Mouse (Mus musculus): ENCODE data around the gene Dnmt3b. TPM values are rescaled to one million over a fixed set of nuclear protein-coding genes. Genes with fewer than 3 reads are reported as not detected.
A peak's percentile ranks its signal among the peaks of the same experiment; 100 is the strongest.
"Not testable (repeated sequence)": the region's sequence is repeated elsewhere in the genome, so short reads cannot be mapped to it uniquely, and the experiment has no call there.

Gene Dnmt3b
- total and polyA plus RNA-seq, 2 experiments from 2014 or later = 1.7 to 5.3 TPM

DNA sequence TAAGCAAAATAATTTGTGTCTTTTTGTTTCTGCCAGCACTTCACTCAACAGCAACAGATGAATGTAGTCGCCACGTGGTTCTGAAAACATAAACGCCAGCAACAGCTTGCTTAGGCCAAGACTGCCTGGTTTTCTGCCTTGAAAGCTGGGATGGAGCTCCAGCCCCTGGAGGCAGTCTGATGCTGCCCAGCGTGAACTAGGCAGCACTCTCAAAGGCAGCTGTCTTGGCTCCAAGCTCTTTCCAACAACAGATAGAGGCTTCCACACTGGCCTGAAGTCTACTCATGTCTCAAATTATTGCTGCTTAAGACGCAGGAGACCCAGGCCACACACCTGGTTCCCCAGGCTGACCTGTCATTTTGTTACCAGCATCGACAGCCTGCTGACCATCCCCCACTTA, 54.1 kb downstream of the Dnmt3b start:
- H3K27me3 ChIP-seq (ENCODE audit: insufficient read depth, low read length) = no peaks in the 10 kb centered on the region
- no peak overlapping the region for H3K4me3 ChIP-seq (ENCODE audit: low read depth, low read length)
- WGBS = 42% methylated on average over 6 of the region's 6 CpGs
- ATAC-seq (ENCODE audit: low FRiP score) (no peak), DNase-seq (ENCODE audit: low spot score) (peak; percentile 52)
- H3K36me3 ChIP-seq (ENCODE audit: insufficient read depth, low read length) = no peaks in the 10 kb centered on the region
- H3K9ac ChIP-seq (replicated peaks; ENCODE audit: low read length, poor library complexity, severe bottlenecking) = no peak overlapping the region
- H3K4me1 ChIP-seq (ENCODE audit: insufficient read depth, low read length) = no peaks in the 10 kb centered on the region
- H3K4me2 ChIP-seq (ENCODE audit: low read depth, low read length, poor library complexity, severe bottlenecking) = no peak overlapping the region
- H3K9me3 ChIP-seq (ENCODE audit: low read length) = no peaks in the 10 kb centered on the region
- H3K27ac ChIP-seq (ENCODE audit: low read depth, low read length) = no peak overlapping the region
- no peak for TF ChIP-seq CTCF (IDR thresholded peaks at IDR 0.05)

GRCm38 (mm10) chr2:153710701-153711330, 61.6 kb downstream of the Dnmt3b start:
- Histone ChIP-seq H3K4me3 (ENCODE audit: low read depth, low read length) (no peak overlapping the region), H3K4me2 (ENCODE audit: low read depth, low read length, poor library complexity, severe bottlenecking) (no peak overlapping the region), H3K36me3 (ENCODE audit: insufficient read depth, low read length) (no peaks in the 10 kb centered on the region), H3K9ac (replicated peaks; ENCODE audit: low read length, poor library complexity, severe bottlenecking) (no peak overlapping the region), H3K27me3 (ENCODE audit: insufficient read depth, low read length) (no peaks in the 10 kb centered on the region), H3K9me3 (ENCODE audit: low read length) (no peaks in the 10 kb centered on the region), H3K4me1 (ENCODE audit: insufficient read depth, low read length) (no peaks in the 10 kb centered on the region), H3K27ac (ENCODE audit: low read depth, low read length) (no peak overlapping the region)
- ATAC-seq (ENCODE audit: low FRiP score) = no peak
- peak; percentile 80 for TF ChIP-seq CTCF (IDR thresholded peaks at IDR 0.05)
- 49% methylated on average over 8 of the region's 8 CpGs for WGBS
- DNase-seq (ENCODE audit: low spot score) = peak; percentile 64

DNA sequence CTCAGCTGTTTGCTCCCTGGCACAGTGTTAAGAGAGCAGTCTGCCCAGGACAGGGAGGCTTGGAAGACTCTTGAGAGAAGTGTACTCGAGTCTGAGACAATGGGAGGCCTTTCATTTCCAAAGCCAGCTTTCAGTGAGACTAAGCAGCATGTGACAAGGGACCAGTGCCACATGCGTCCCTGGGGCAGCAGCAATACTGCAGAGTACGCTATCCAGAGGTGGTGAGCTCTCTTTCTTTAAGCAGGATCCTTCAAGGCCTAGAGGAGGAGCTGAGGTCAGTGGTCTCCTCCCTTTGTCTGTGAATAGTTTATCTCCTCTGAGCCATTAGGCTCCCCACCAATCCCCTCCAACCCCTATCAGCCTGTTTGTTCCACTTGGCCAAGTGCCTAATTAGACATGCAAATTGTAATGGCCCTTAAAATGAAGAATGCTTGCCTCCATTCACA, 63.4 kb downstream of the Dnmt3b start:
- no peak overlapping the region for H3K9ac ChIP-seq (replicated peaks; ENCODE audit: low read length, poor library complexity, severe bottlenecking)
- DNase-seq (ENCODE audit: low spot score) (peak; percentile 74), ATAC-seq (ENCODE audit: low FRiP score) (peak; percentile 78)
- peak overlapping the region; percentile 32; the same call in 1 of the 2 replicates for H3K27ac ChIP-seq (ENCODE audit: low read depth, low read length)
- H3K9me3 ChIP-seq (ENCODE audit: low read length) = no peaks in the 10 kb centered on the region
- no peak overlapping the region for H3K4me2 ChIP-seq (ENCODE audit: low read depth, low read length, poor library complexity, severe bottlenecking)
- H3K4me1 ChIP-seq (ENCODE audit: insufficient read depth, low read length) = no peaks in the 10 kb centered on the region
- no peak overlapping the region for H3K4me3 ChIP-seq (ENCODE audit: low read depth, low read length)
- 11% methylated on average over 3 of the region's 3 CpGs for WGBS
- no peak for TF ChIP-seq CTCF (IDR thresholded peaks at IDR 0.05)
- no peaks in the 10 kb centered on the region for H3K36me3 ChIP-seq (ENCODE audit: insufficient read depth, low read length)
- H3K27me3 ChIP-seq (ENCODE audit: insufficient read depth, low read length) = no peaks in the 10 kb centered on the region

GRCm38 (mm10) chr2:153713227-153713626, 64.0 kb downstream of the Dnmt3b start:
- no peak overlapping the region for H3K4me2 ChIP-seq (ENCODE audit: low read depth, low read length, poor library complexity, severe bottlenecking)
- ATAC-seq (ENCODE audit: low FRiP score) (peak; percentile 83), DNase-seq (ENCODE audit: low spot score) (peak; percentile 87)
- WGBS = 26% methylated on average over 4 of the region's 4 CpGs
- no peaks in the 10 kb centered on the region for H3K9me3 ChIP-seq (ENCODE audit: low read length)
- no peak overlapping the region for H3K4me3 ChIP-seq (ENCODE audit: low read depth, low read length)
- no peak overlapping the region for H3K9ac ChIP-seq (replicated peaks; ENCODE audit: low read length, poor library complexity, severe bottlenecking)
- TF ChIP-seq CTCF (IDR thresholded peaks at IDR 0.05) = no peak
- no peaks in the 10 kb centered on the region for H3K4me1 ChIP-seq (ENCODE audit: insufficient read depth, low read length)
- H3K27ac ChIP-seq (ENCODE audit: low read depth, low read length) = peak overlapping the region; percentile 32; the same call in 1 of the 2 replicates
- H3K36me3 ChIP-seq (ENCODE audit: insufficient read depth, low read length) = no peaks in the 10 kb centered on the region
- no peaks in the 10 kb centered on the region for H3K27me3 ChIP-seq (ENCODE audit: insufficient read depth, low read length)

DNA sequence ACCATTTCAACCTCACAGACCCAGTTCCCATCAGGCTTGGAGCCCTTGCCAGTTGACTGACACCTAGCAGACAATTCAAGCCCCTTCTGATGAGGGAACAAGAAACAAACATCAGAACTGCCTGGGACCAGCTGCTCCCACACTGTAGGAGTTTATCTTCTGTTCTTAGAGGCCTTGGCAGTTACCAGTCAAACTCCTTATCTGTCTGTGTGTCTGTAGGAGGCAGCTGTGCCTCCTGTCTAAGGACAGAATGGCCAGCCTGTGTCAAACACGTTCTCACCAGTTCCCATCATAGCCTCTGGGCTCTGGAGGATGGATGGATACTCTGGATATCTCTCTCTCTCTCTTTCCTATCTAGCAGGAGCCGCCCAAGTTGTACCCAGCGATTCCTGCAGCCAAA, 68.6 kb downstream of the Dnmt3b start:
- H3K9me3 ChIP-seq (ENCODE audit: low read length); H3K4me1 ChIP-seq (ENCODE audit: insufficient read depth, low read length); H3K4me2 ChIP-seq (ENCODE audit: low read depth, low read length, poor library complexity, severe bottlenecking); H3K36me3 ChIP-seq (ENCODE audit: insufficient read depth, low read length); H3K4me3 ChIP-seq (ENCODE audit: low read depth, low read length); H3K27ac ChIP-seq (ENCODE audit: low read depth, low read length); DNase-seq (ENCODE audit: low spot score); H3K27me3 ChIP-seq (ENCODE audit: insufficient read depth, low read length); H3K9ac ChIP-seq (replicated peaks; ENCODE audit: low read length, poor library complexity, severe bottlenecking); ATAC-seq (ENCODE audit: low FRiP score): not testable (repeated sequence)
- 71% methylated on average over 3 of the region's 3 CpGs for WGBS

- no peak overlapping the region for H3K4me2 ChIP-seq (ENCODE audit: low read depth, low read length, poor library complexity, severe bottlenecking)
- no peaks in the 10 kb centered on the region for H3K4me1 ChIP-seq (ENCODE audit: insufficient read depth, low read length)
- no peaks in the 10 kb centered on the region for H3K9me3 ChIP-seq (ENCODE audit: low read length)
- DNase-seq (ENCODE audit: low spot score) (no peak), ATAC-seq (ENCODE audit: low FRiP score) (no peak)
- TF ChIP-seq CTCF (IDR thresholded peaks at IDR 0.05) = no peak
- no peaks in the 10 kb centered on the region for H3K27me3 ChIP-seq (ENCODE audit: insufficient read depth, low read length)
- WGBS = 88% methylated on average over 1 of the region's 1 CpGs
- H3K36me3 ChIP-seq (ENCODE audit: insufficient read depth, low read length) = no peaks in the 10 kb centered on the region
- H3K4me3 ChIP-seq (ENCODE audit: low read depth, low read length) = no peak overlapping the region
- H3K27ac ChIP-seq (ENCODE audit: low read depth, low read length) = no peak overlapping the region
- no peak overlapping the region for H3K9ac ChIP-seq (replicated peaks; ENCODE audit: low read length, poor library complexity, severe bottlenecking)
Observed at GRCm38 (mm10) chr2:153723098-153723497, 73.8 kb downstream of the Dnmt3b start.
